Mouse (Mus musculus) embryonic facial prominence, embryonic 13.5 days (tissue): ENCODE data around the gene Casp6. TPM values are rescaled to one million over a fixed set of nuclear protein-coding genes. Genes with fewer than 3 reads are reported as not detected.

Source experiments
- ATAC-seq: fragments of 200-750 bp; cut with Nextera tagmentation; 2 replicates; pipeline ENCODE4 v1.8.0; 2017; ENCODE audit warnings: low read depth; ENCODE audit not compliant: insufficient number of reproducible peaks, insufficient read depth, low FRiP score, low TSS enrichment
- H3K27ac ChIP-seq: fragments of 300-500 bp; sonication (generic); 2 replicates; pipeline ENCODE4 v1.5.1; 2015; ENCODE audit warnings: moderate library complexity, mild to moderate bottlenecking, inconsistent platforms
- H3K27me3 ChIP-seq: fragments of 300-500 bp; sonication (generic); 2 replicates; pipeline ENCODE4 v1.6.1; 2015; ENCODE audit warnings: mild to moderate bottlenecking, inconsistent platforms
- H3K36me3 ChIP-seq: fragments of 300-500 bp; sonication (generic); 2 replicates; pipeline ENCODE4 v1.6.1; 2015; ENCODE audit warnings: mild to moderate bottlenecking, inconsistent platforms
- H3K4me1 ChIP-seq: fragments of 300-500 bp; sonication (generic); 2 replicates; pipeline ENCODE4 v1.6.1; 2015; ENCODE audit warnings: inconsistent platforms
- H3K4me2 ChIP-seq: fragments of 300-500 bp; sonication (generic); 2 replicates; pipeline ENCODE4 v1.6.1; 2015; ENCODE audit warnings: moderate library complexity, mild to moderate bottlenecking, inconsistent platforms
- H3K4me3 ChIP-seq: fragments of 300-500 bp; sonication (generic); 2 replicates; pipeline ENCODE4 v1.5.1; 2015; ENCODE audit warnings: mild to moderate bottlenecking, inconsistent platforms
- H3K9ac ChIP-seq: fragments of 300-500 bp; sonication (generic); 2 replicates; pipeline ENCODE4 v1.6.1; 2015; ENCODE audit warnings: mild to moderate bottlenecking, inconsistent platforms
- H3K9me3 ChIP-seq: fragments of 300-500 bp; sonication (generic); 2 replicates; pipeline ENCODE4 v1.6.1; 2016; ENCODE audit warnings: inconsistent platforms
- WGBS: fragments of 180-500 bp; shearing (Covaris S2); methylation state at CpG from one replicate; pipeline ENCODE4 v1.1.7; 2015; ENCODE audit warnings: mixed read lengths; 5-methylcytosine and 5-hydroxymethylcytosine counted together
- polyA plus RNA-seq: library from polyadenylated mRNA; unstranded; fragments of >200 nt; fragmentation: Nextera tagmentation; extraction: Ambion mirVana; gene quantifications from 2 replicates; pipeline ENCODE4 v1.2.1, GENCODE M21; 2015

The Casp6 gene
- polyA plus RNA-seq, 1 experiment from 2014 or later, result 91.9 TPM

- Histone ChIP-seq H3K9me3 (no peaks in the 10 kb centered on the region), H3K4me3 (no peak overlapping the region), H3K36me3 (no peaks in the 10 kb centered on the region), H3K4me1 (no peaks in the 10 kb centered on the region), H3K4me2 (no peak overlapping the region), H3K27me3 (0 out of 2 replicates have a peak, but pooled peaks cover 3% of the 10 kb centered on the region), H3K27ac (no peak overlapping the region), H3K9ac (no peak overlapping the region)
- WGBS, result 92% methylated on average over 3 of the region's 3 CpGs
- ATAC-seq, result no peak
Observed at GRCm38 (mm10) chr3:129925861-129926260, 24.6 kb downstream of the Casp6 start.

- H3K4me3 ChIP-seq, result no peak overlapping the region
- ATAC-seq, result no peak
- no peak overlapping the region for H3K9ac ChIP-seq
- 61% methylated on average over 6 of the region's 6 CpGs for WGBS
- H3K4me1 ChIP-seq, result no peaks in the 10 kb centered on the region
- no peak overlapping the region for H3K4me2 ChIP-seq
- no peaks in the 10 kb centered on the region for H3K27me3 ChIP-seq
- H3K36me3 ChIP-seq, result no peaks in the 10 kb centered on the region
- H3K27ac ChIP-seq, result no peak overlapping the region
- H3K9me3 ChIP-seq, result no peaks in the 10 kb centered on the region
Observed at GRCm38 (mm10) chr3:129930213-129930778, 29.1 kb downstream of the Casp6 start.

GRCm38 (mm10) chr3:129932443-129932842 is 31.2 kb downstream of the Casp6 start:
- Histone ChIP-seq H3K27ac (no peak overlapping the region), H3K4me1 (peaks cover 2% of the 10 kb centered on the region; the same call in 1 of the 2 replicates), H3K4me2 (no peak overlapping the region), H3K9ac (no peak overlapping the region), H3K27me3 (no peaks in the 10 kb centered on the region), H3K9me3 (no peaks in the 10 kb centered on the region), H3K4me3 (no peak overlapping the region), H3K36me3 (no peaks in the 10 kb centered on the region)
- ATAC-seq, result no peak
- WGBS, result 50% methylated on average over 4 of the region's 4 CpGs

- H3K4me3 ChIP-seq, result no peak overlapping the region
- ATAC-seq, result no peak
- no peaks in the 10 kb centered on the region for H3K36me3 ChIP-seq
- 49% methylated on average over 9 of the region's 9 CpGs for WGBS
- H3K27ac ChIP-seq, result no peak overlapping the region
- H3K9ac ChIP-seq, result no peak overlapping the region
- H3K27me3 ChIP-seq, result no peaks in the 10 kb centered on the region
- H3K9me3 ChIP-seq, result no peaks in the 10 kb centered on the region
- no peak overlapping the region for H3K4me2 ChIP-seq
- H3K4me1 ChIP-seq, result peaks cover 10% of the 10 kb centered on the region
Observed at GRCm38 (mm10) chr3:129936561-129936960, 35.3 kb downstream of the Casp6 start.

GRCm38 (mm10) chr3:129937848-129938247 is 36.6 kb downstream of the Casp6 start:
- Histone ChIP-seq H3K9me3 (no peaks in the 10 kb centered on the region), H3K4me3 (no peak overlapping the region), H3K4me1 (peaks cover 10% of the 10 kb centered on the region), H3K36me3 (no peaks in the 10 kb centered on the region), H3K27me3 (no peaks in the 10 kb centered on the region), H3K9ac (no peak overlapping the region), H3K27ac (no peak overlapping the region), H3K4me2 (peak overlapping the region; percentile 7; the same call in 1 of the 2 replicates)
- ATAC-seq, result no peak
- 37% methylated on average over 3 of the region's 3 CpGs for WGBS

GRCm38 (mm10) chr3:129939058-129939457 is 37.8 kb downstream of the Casp6 start:
- Histone ChIP-seq H3K36me3 (no peaks in the 10 kb centered on the region), H3K27ac (no peak overlapping the region), H3K4me3 (no peak overlapping the region), H3K9me3 (no peaks in the 10 kb centered on the region), H3K9ac (no peak overlapping the region), H3K4me1 (peaks cover 10% of the 10 kb centered on the region), H3K4me2 (no peak overlapping the region), H3K27me3 (no peaks in the 10 kb centered on the region)
- ATAC-seq, result no peak
- 52% methylated on average over 7 of the region's 7 CpGs for WGBS

GRCm38 (mm10) chr3:129940780-129941179 is 39.6 kb downstream of the Casp6 start:
- Histone ChIP-seq H3K9me3 (no peaks in the 10 kb centered on the region), H3K4me2 (no peak overlapping the region), H3K9ac (no peak overlapping the region), H3K4me1 (peaks cover 10% of the 10 kb centered on the region), H3K27me3 (no peaks in the 10 kb centered on the region), H3K4me3 (no peak overlapping the region), H3K36me3 (no peaks in the 10 kb centered on the region), H3K27ac (no peak overlapping the region)
- ATAC-seq, result no peak
- WGBS, result 93% methylated on average over 2 of the region's 2 CpGs

- Histone ChIP-seq H3K4me3 (no peak overlapping the region), H3K27ac (no peak overlapping the region), H3K4me1 (peaks cover 10% of the 10 kb centered on the region), H3K4me2 (no peak overlapping the region), H3K9me3 (no peaks in the 10 kb centered on the region), H3K36me3 (no peaks in the 10 kb centered on the region), H3K27me3 (no peaks in the 10 kb centered on the region), H3K9ac (no peak overlapping the region)
- ATAC-seq, result no peak
- WGBS, result 83% methylated on average over 1 of the region's 1 CpGs
Observed at GRCm38 (mm10) chr3:129941291-129941690, 40.1 kb downstream of the Casp6 start.

- Histone ChIP-seq H3K27ac (no peak overlapping the region), H3K27me3 (no peaks in the 10 kb centered on the region), H3K4me1 (no peaks in the 10 kb centered on the region), H3K36me3 (no peaks in the 10 kb centered on the region), H3K4me2 (no peak overlapping the region), H3K9me3 (no peaks in the 10 kb centered on the region), H3K4me3 (no peak overlapping the region), H3K9ac (no peak overlapping the region)
- ATAC-seq, result no peak
- 65% methylated on average over 4 of the region's 4 CpGs for WGBS
Observed at GRCm38 (mm10) chr3:129943813-129944212, 42.6 kb downstream of the Casp6 start.

- Histone ChIP-seq H3K9ac (no peak overlapping the region), H3K4me2 (no peak overlapping the region), H3K4me3 (no peak overlapping the region), H3K36me3 (no peaks in the 10 kb centered on the region), H3K27me3 (no peaks in the 10 kb centered on the region), H3K4me1 (no peaks in the 10 kb centered on the region), H3K27ac (no peak overlapping the region), H3K9me3 (no peaks in the 10 kb centered on the region)
- WGBS, result 79% methylated on average over 5 of the region's 5 CpGs
- no peak for ATAC-seq
Observed at GRCm38 (mm10) chr3:129946217-129946914, 45.1 kb downstream of the Casp6 start.

- Histone ChIP-seq H3K27me3 (no peaks in the 10 kb centered on the region), H3K4me3 (no peak overlapping the region), H3K4me1 (no peaks in the 10 kb centered on the region), H3K4me2 (no peak overlapping the region), H3K9ac (no peak overlapping the region), H3K27ac (no peak overlapping the region), H3K36me3 (no peaks in the 10 kb centered on the region), H3K9me3 (no peaks in the 10 kb centered on the region)
- WGBS, result 90% methylated on average over 5 of the region's 5 CpGs
- no peak for ATAC-seq
Observed at GRCm38 (mm10) chr3:129948359-129948758, 47.1 kb downstream of the Casp6 start.

GRCm38 (mm10) chr3:129949158-129949773 is 48.0 kb downstream of the Casp6 start:
- no peak overlapping the region for H3K4me2 ChIP-seq
- no peak overlapping the region for H3K9ac ChIP-seq
- H3K4me1 ChIP-seq, result no peaks in the 10 kb centered on the region
- WGBS, result 79% methylated on average over 5 of the region's 5 CpGs
- no peaks in the 10 kb centered on the region for H3K27me3 ChIP-seq
- no peak for ATAC-seq
- no peak overlapping the region for H3K27ac ChIP-seq
- no peak overlapping the region for H3K4me3 ChIP-seq
- H3K36me3 ChIP-seq, result no peaks in the 10 kb centered on the region
- no peaks in the 10 kb centered on the region for H3K9me3 ChIP-seq
